Mouse (Mus musculus): ENCODE data around the gene 1700016K19Rik.
"Not testable (repeated sequence)": the region's sequence is repeated elsewhere in the genome, so short reads cannot be mapped to it uniquely, and the experiment has no call there.

Gene 1700016K19Rik

GRCm38 (mm10) chr11:75985948-75986347 is 13.8 kb upstream of the 1700016K19Rik start:
- no peak for DNase-seq

- DNase-seq, result no peak
Measured at GRCm38 (mm10) chr11:75990965-75991835, 8.5 kb upstream of the 1700016K19Rik start.

- no peak for DNase-seq
Measured at GRCm38 (mm10) chr11:75991911-75992310, 7.8 kb upstream of the 1700016K19Rik start.

- DNase-seq, result no peak
Measured at GRCm38 (mm10) chr11:75992481-75992880, 7.2 kb upstream of the 1700016K19Rik start.

GRCm38 (mm10) chr11:75994357-75994756 is 5.4 kb upstream of the 1700016K19Rik start:
- DNase-seq, result peak in 1 of 2 experiments; percentile 5

- no peak for DNase-seq
Measured at GRCm38 (mm10) chr11:76000701-76001100, 989 bp downstream of the 1700016K19Rik start.

GRCm38 (mm10) chr11:76001237-76001878 is 1.6 kb downstream of the 1700016K19Rik start:
- DNase-seq, result peak in 1 of 2 experiments; percentile 39

GRCm38 (mm10) chr11:76004276-76004675 is 4.6 kb downstream of the 1700016K19Rik start:
- not testable (repeated sequence) for DNase-seq

GRCm38 (mm10) chr11:76008162-76008561 is 8.4 kb downstream of the 1700016K19Rik start:
- DNase-seq, result no peak

- DNase-seq, result no peak
Measured at GRCm38 (mm10) chr11:76009101-76009500, 9.4 kb downstream of the 1700016K19Rik start.

GRCm38 (mm10) chr11:76010838-76011624 is 11.3 kb downstream of the 1700016K19Rik start:
- no peak for DNase-seq

GRCm38 (mm10) chr11:76015251-76015650 is 15.5 kb downstream of the 1700016K19Rik start:
- DNase-seq, result no peak

GRCm38 (mm10) chr11:76015814-76016213 is 16.1 kb downstream of the 1700016K19Rik start:
- DNase-seq, result no peak

GRCm38 (mm10) chr11:76019879-76020278 is 20.2 kb downstream of the 1700016K19Rik start:
- DNase-seq, result no peak

- no peak for DNase-seq
Measured at GRCm38 (mm10) chr11:76020916-76021315, 21.2 kb downstream of the 1700016K19Rik start.

GRCm38 (mm10) chr11:76025080-76025583 is 25.4 kb downstream of the 1700016K19Rik start:
- no peak for DNase-seq

GRCm38 (mm10) chr11:76026527-76027138 is 26.9 kb downstream of the 1700016K19Rik start:
- no peak for DNase-seq

GRCm38 (mm10) chr11:76027139-76028071 is 27.7 kb downstream of the 1700016K19Rik start, which contains the start of gene Rflnb:
Gene Rflnb, minus strand, starts transcription at chr11:76027782.
- DNase-seq, result peak; percentile 89 to 97

- peak in 1 of 2 experiments; percentile 51 for DNase-seq
Measured at GRCm38 (mm10) chr11:76028072-76028465, 28.4 kb downstream of the 1700016K19Rik start.

GRCm38 (mm10) chr11:76033359-76033758 is 33.6 kb downstream of the 1700016K19Rik start:
- DNase-seq, result no peak

- no peak for DNase-seq
Measured at GRCm38 (mm10) chr11:76033836-76034235, 34.1 kb downstream of the 1700016K19Rik start.

All from kidney, postnatal 36 days (tissue).